Mouse (Mus musculus) thymus, adult 2 months (tissue): ENCODE measurements around the gene Mycl.

Source experiments
- CTCF ChIP-seq: fragments of 200-500 bp; IDR thresholded peaks from 2 replicates; pipeline ENCODE4 v1.5.1; 2012; ENCODE audit warnings: mild to moderate bottlenecking, control low read depth, low read length, moderate library complexity, borderline replicate concordance; ENCODE audit not compliant: control insufficient read depth, poor library complexity, insufficient read depth; ENCODE audit errors: extremely low read depth
- POLR2A ChIP-seq: fragments of 200-500 bp; IDR thresholded peaks from 2 replicates; pipeline ENCODE4 v1.6.1; 2012; ENCODE audit warnings: mild to moderate bottlenecking, low read length, control low read depth, moderate library complexity; ENCODE audit not compliant: control insufficient read depth, poor library complexity, insufficient read depth; ENCODE audit errors: extremely low read depth

GRCm38 (mm10) chr4:122972056-122972455, 23.4 kb upstream of the Mycl start:
- TF ChIP-seq CTCF (no peak), POLR2A (no peak)
